Mouse (Mus musculus): ENCODE data around the gene Sirpa.

DNA sequence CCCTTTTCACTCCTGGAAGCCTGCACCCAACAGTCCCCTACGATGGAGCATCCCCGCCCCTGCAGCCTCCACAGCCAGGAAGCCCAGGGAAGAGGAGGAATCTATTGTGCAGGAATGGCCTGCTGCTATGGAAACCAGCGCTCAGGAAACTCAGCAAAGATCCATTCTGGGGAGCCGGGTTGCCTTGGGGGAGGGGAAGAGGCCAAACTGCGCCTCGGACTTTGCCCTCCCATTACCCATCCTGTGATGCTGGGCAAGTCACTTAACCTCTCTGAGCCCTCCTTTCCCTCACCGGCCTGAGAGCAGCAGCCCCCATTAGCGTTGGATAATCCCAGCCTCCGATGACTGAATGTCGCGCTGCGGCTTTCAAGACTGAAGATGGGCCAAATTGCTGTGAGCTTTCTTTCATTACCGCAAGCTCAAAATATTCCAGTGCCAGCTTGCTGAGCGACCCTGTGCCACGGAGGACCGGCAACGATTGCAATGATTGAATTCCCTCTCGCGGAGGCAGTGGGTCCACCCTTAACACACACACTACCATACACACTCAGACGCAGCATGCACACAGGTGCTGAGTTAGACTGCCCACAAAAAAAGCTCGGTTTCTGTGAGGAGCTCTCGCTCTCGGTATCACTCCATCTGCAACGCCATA is 18.1 kb upstream of the Sirpa start:
- TF ChIP-seq EP300 (IDR thresholded peaks at IDR 0.05; ENCODE audit: insufficient read depth, low read depth, low read length) (no peak), POLR2A (IDR thresholded peaks at IDR 0.05; ENCODE audit: insufficient read depth, low read depth, low read length) (no peak)

Measured in heart, adult 2 months (tissue).